Mouse (Mus musculus) heart, embryonic 12.5 days (tissue): ENCODE measurements around the gene Mmachc. TPM values are rescaled to one million over a fixed set of nuclear protein-coding genes. Genes with fewer than 3 reads are reported as not detected.

Experiments
- ATAC-seq: fragments of 200-750 bp; cut with Nextera tagmentation; 2 replicates; pipeline ENCODE4 v1.8.0; 2017; ENCODE audit warnings: moderate TSS enrichment, moderate library complexity; ENCODE audit not compliant: insufficient number of reproducible peaks, low FRiP score
- H3K27ac ChIP-seq: fragments of 300-500 bp; sonication (generic); 2 replicates; pipeline ENCODE4 v1.5.1; 2016; ENCODE audit warnings: mild to moderate bottlenecking, moderate library complexity; ENCODE audit not compliant: poor library complexity, severe bottlenecking
- H3K27me3 ChIP-seq: fragments of 300-500 bp; sonication (generic); replicated peaks from 2 replicates; pipeline ENCODE4 v1.6.1; 2016; ENCODE audit warnings: mild to moderate bottlenecking, moderate library complexity
- H3K36me3 ChIP-seq: fragments of 300-500 bp; sonication (generic); 2 replicates; pipeline ENCODE4 v1.6.1; 2016; ENCODE audit warnings: mild to moderate bottlenecking, moderate library complexity
- H3K4me1 ChIP-seq: fragments of 300-500 bp; sonication (generic); replicated peaks from 2 replicates; pipeline ENCODE4 v1.6.1; 2016; ENCODE audit warnings: mild to moderate bottlenecking
- H3K4me2 ChIP-seq: fragments of 300-500 bp; sonication (generic); 2 replicates; pipeline ENCODE4 v1.6.1; 2016; ENCODE audit warnings: mild to moderate bottlenecking, moderate library complexity
- H3K4me3 ChIP-seq: fragments of 300-500 bp; sonication (generic); 2 replicates; pipeline ENCODE4 v1.5.1; 2016; ENCODE audit warnings: mild to moderate bottlenecking
- H3K9ac ChIP-seq: fragments of 300-500 bp; sonication (generic); 2 replicates; pipeline ENCODE4 v1.6.1; 2016; ENCODE audit warnings: mild to moderate bottlenecking, moderate library complexity
- H3K9me3 ChIP-seq: fragments of 300-500 bp; sonication (generic); replicated peaks from 2 replicates; pipeline ENCODE4 v1.6.1; 2016; ENCODE audit warnings: mild to moderate bottlenecking, moderate library complexity
- WGBS: fragments of 180-500 bp; shearing (Covaris S2); methylation state at CpG from one replicate; pipeline ENCODE4 v1.1.7; 2016; 5-methylcytosine and 5-hydroxymethylcytosine counted together
- polyA plus RNA-seq: library from polyadenylated mRNA; unstranded; fragments of >200 nt; fragmentation: Nextera tagmentation; extraction: Ambion mirVana; gene quantifications from 2 replicates; pipeline ENCODE4 v1.2.1, GENCODE M21; 2016

Mmachc gene
- 31.8 and 34.5 TPM in 2 replicates for polyA plus RNA-seq

GRCm38 (mm10) chr4:116708201-116708764 lies at the start of gene Mmachc, which contains the start of gene Ccdc163:
TSS of gene Mmachc (minus strand) at chr4:116708406.
TSS of gene Ccdc163 (plus strand) at chr4:116708509.
- Histone ChIP-seq H3K4me1 (peaks cover 9% of the 10 kb centered on the region), H3K4me3 (peak within 1 kb of the TSS; percentile 58), H3K9me3 (no peaks in the 10 kb centered on the region), H3K36me3 (peaks cover 17% of the 10 kb centered on the region), H3K27ac (no peak within 1 kb of the TSS), H3K4me2 (peak within 1 kb of the TSS; percentile 71), H3K9ac (peak within 1 kb of the TSS; percentile 61), H3K27me3 (no peaks in the 10 kb centered on the region)
- ATAC-seq: peak; percentile 96
- WGBS: 0% methylated on average over 29 of the region's 29 CpGs

- Histone ChIP-seq H3K27ac (no peak overlapping the region), H3K4me3 (no peak overlapping the region), H3K9ac (no peak overlapping the region), H3K9me3 (no peaks in the 10 kb centered on the region), H3K27me3 (no peaks in the 10 kb centered on the region), H3K4me1 (no peaks in the 10 kb centered on the region), H3K4me2 (no peak overlapping the region), H3K36me3 (no peaks in the 10 kb centered on the region)
- ATAC-seq: no peak
- 80% methylated on average over 2 of the region's 2 CpGs for WGBS
Observed at GRCm38 (mm10) chr4:116749750-116750149, 41.5 kb upstream of the Mmachc start.

GRCm38 (mm10) chr4:116738972-116739751 lies 31.0 kb upstream of the Mmachc start:
- no peak overlapping the region for H3K9ac ChIP-seq
- H3K4me1 ChIP-seq: no peaks in the 10 kb centered on the region
- H3K4me2 ChIP-seq: no peak overlapping the region
- WGBS: 45% methylated on average over 9 of the region's 9 CpGs
- no peaks in the 10 kb centered on the region for H3K9me3 ChIP-seq
- no peak overlapping the region for H3K4me3 ChIP-seq
- no peaks in the 10 kb centered on the region for H3K27me3 ChIP-seq
- H3K27ac ChIP-seq: no peak overlapping the region
- no peaks in the 10 kb centered on the region for H3K36me3 ChIP-seq
- ATAC-seq: no peak

- no peaks in the 10 kb centered on the region for H3K27me3 ChIP-seq
- WGBS: 67% methylated on average over 2 of the region's 2 CpGs
- no peak overlapping the region for H3K4me3 ChIP-seq
- ATAC-seq: no peak
- no peaks in the 10 kb centered on the region for H3K9me3 ChIP-seq
- no peak overlapping the region for H3K9ac ChIP-seq
- no peak overlapping the region for H3K4me2 ChIP-seq
- no peak overlapping the region for H3K27ac ChIP-seq
- peaks cover 7% of the 10 kb centered on the region for H3K4me1 ChIP-seq
- no peaks in the 10 kb centered on the region for H3K36me3 ChIP-seq
Observed at GRCm38 (mm10) chr4:116734996-116735395, 26.8 kb upstream of the Mmachc start.

- H3K27me3 ChIP-seq: no peaks in the 10 kb centered on the region
- H3K36me3 ChIP-seq: no peaks in the 10 kb centered on the region
- no peak overlapping the region for H3K4me3 ChIP-seq
- H3K4me1 ChIP-seq: peaks cover 7% of the 10 kb centered on the region
- WGBS: 71% methylated on average over 5 of the region's 5 CpGs
- no peak overlapping the region for H3K27ac ChIP-seq
- no peaks in the 10 kb centered on the region for H3K9me3 ChIP-seq
- no peak overlapping the region for H3K9ac ChIP-seq
- H3K4me2 ChIP-seq: no peak overlapping the region
- ATAC-seq: no peak
Observed at GRCm38 (mm10) chr4:116732355-116732754, 24.1 kb upstream of the Mmachc start.

- WGBS: 39% methylated on average over 9 of the region's 9 CpGs
- no peaks in the 10 kb centered on the region for H3K36me3 ChIP-seq
- H3K9me3 ChIP-seq: no peaks in the 10 kb centered on the region
- peaks cover 7% of the 10 kb centered on the region for H3K4me1 ChIP-seq
- no peak for ATAC-seq
- no peak overlapping the region for H3K4me3 ChIP-seq
- H3K9ac ChIP-seq: no peak overlapping the region
- H3K27me3 ChIP-seq: no peaks in the 10 kb centered on the region
- H3K4me2 ChIP-seq: 0 out of 2 replicates have a peak overlapping the region, but pooled peaks have one; percentile 11
- no peak overlapping the region for H3K27ac ChIP-seq
Observed at GRCm38 (mm10) chr4:116731077-116731476, 22.9 kb upstream of the Mmachc start.

- no peak overlapping the region for H3K27ac ChIP-seq
- H3K9ac ChIP-seq: no peak overlapping the region
- H3K36me3 ChIP-seq: no peaks in the 10 kb centered on the region
- H3K27me3 ChIP-seq: no peaks in the 10 kb centered on the region
- 87% methylated on average over 3 of the region's 3 CpGs for WGBS
- no peaks in the 10 kb centered on the region for H3K9me3 ChIP-seq
- no peak overlapping the region for H3K4me2 ChIP-seq
- ATAC-seq: no peak
- H3K4me1 ChIP-seq: peaks cover 7% of the 10 kb centered on the region
- H3K4me3 ChIP-seq: no peak overlapping the region
Observed at GRCm38 (mm10) chr4:116729532-116729931, 21.3 kb upstream of the Mmachc start.

- 83% methylated on average over 3 of the region's 3 CpGs for WGBS
- Histone ChIP-seq H3K4me3 (no peak overlapping the region), H3K4me1 (peaks cover 10% of the 10 kb centered on the region), H3K4me2 (no peak overlapping the region), H3K9me3 (no peaks in the 10 kb centered on the region), H3K9ac (no peak overlapping the region), H3K36me3 (no peaks in the 10 kb centered on the region), H3K27me3 (no peaks in the 10 kb centered on the region), H3K27ac (no peak overlapping the region)
- ATAC-seq: no peak
Observed at GRCm38 (mm10) chr4:116727401-116727800, 19.2 kb upstream of the Mmachc start.

- H3K4me1 ChIP-seq: peaks cover 9% of the 10 kb centered on the region
- H3K4me2 ChIP-seq: no peak overlapping the region
- H3K9ac ChIP-seq: no peak overlapping the region
- WGBS: 79% methylated on average over 5 of the region's 5 CpGs
- H3K4me3 ChIP-seq: no peak overlapping the region
- no peaks in the 10 kb centered on the region for H3K36me3 ChIP-seq
- no peak overlapping the region for H3K27ac ChIP-seq
- no peak for ATAC-seq
- no peaks in the 10 kb centered on the region for H3K27me3 ChIP-seq
- H3K9me3 ChIP-seq: no peaks in the 10 kb centered on the region
Observed at GRCm38 (mm10) chr4:116725444-116725843, 17.2 kb upstream of the Mmachc start.

- Histone ChIP-seq H3K4me1 (peaks cover 9% of the 10 kb centered on the region), H3K9me3 (no peaks in the 10 kb centered on the region), H3K27ac (no peak overlapping the region), H3K27me3 (no peaks in the 10 kb centered on the region), H3K9ac (peak overlapping the region; percentile 40; the same call in 1 of the 2 replicates), H3K4me2 (peak overlapping the region; percentile 46), H3K4me3 (no peak overlapping the region), H3K36me3 (no peaks in the 10 kb centered on the region)
- WGBS: 25% methylated on average over 7 of the region's 7 CpGs
- ATAC-seq: no peak
Observed at GRCm38 (mm10) chr4:116722230-116722629, 14.0 kb upstream of the Mmachc start.

GRCm38 (mm10) chr4:116721098-116721628 lies 13.0 kb upstream of the Mmachc start:
- Histone ChIP-seq H3K27me3 (no peaks in the 10 kb centered on the region), H3K4me3 (peak overlapping the region; percentile 90), H3K4me1 (peaks cover 9% of the 10 kb centered on the region), H3K9me3 (no peaks in the 10 kb centered on the region), H3K9ac (peak overlapping the region; percentile 88), H3K36me3 (no peaks in the 10 kb centered on the region), H3K27ac (peak overlapping the region; percentile 84), H3K4me2 (peak overlapping the region; percentile 93)
- no peak; the same call in 1 of the 2 replicates for ATAC-seq
- 0% methylated on average over 29 of the region's 29 CpGs for WGBS
